Mouse (Mus musculus) heart, postnatal 0 days (tissue): ENCODE measurements around the gene Asb1. TPM values are rescaled to one million over a fixed set of nuclear protein-coding genes. Genes with fewer than 3 reads are reported as not detected.

Experiments used
- ATAC-seq: fragments of 200-750 bp; cut with Nextera tagmentation; 2 replicates; pipeline ENCODE4 v1.8.0; 2017; ENCODE audit warnings: low read depth, moderate number of reproducible peaks, moderate library complexity; ENCODE audit not compliant: insufficient read depth
- DNase-seq: peaks from one replicate; pipeline ENCODE4 v3.0.0-alpha.2; 2016; ENCODE audit warnings: low spot score
- H3K27ac ChIP-seq: fragments of 300-500 bp; sonication (generic); 2 replicates; pipeline ENCODE4 v1.5.1; 2014; ENCODE audit warnings: low read depth, mild to moderate bottlenecking
- H3K27me3 ChIP-seq: fragments of 300-500 bp; sonication (generic); 2 replicates; pipeline ENCODE4 v1.6.1; 2014; ENCODE audit warnings: low read length, mixed read lengths; ENCODE audit not compliant: control insufficient read depth, insufficient read depth
- H3K36me3 ChIP-seq: fragments of 300-500 bp; sonication (generic); replicated peaks from 2 replicates; pipeline ENCODE4 v1.6.1; 2014; ENCODE audit warnings: low read length, mixed read lengths; ENCODE audit not compliant: control insufficient read depth, insufficient read depth
- H3K4me1 ChIP-seq: fragments of 300-500 bp; sonication (generic); 2 replicates; pipeline ENCODE4 v1.6.1; 2014; ENCODE audit warnings: antibody characterized with exemption; ENCODE audit not compliant: control insufficient read depth, insufficient read depth
- H3K4me2 ChIP-seq: fragments of 300-500 bp; sonication (generic); 2 replicates; pipeline ENCODE4 v1.6.1; 2014; ENCODE audit warnings: low read depth, mild to moderate bottlenecking, low read length, moderate library complexity
- H3K4me3 ChIP-seq: fragments of 300-500 bp; sonication (generic); 2 replicates; pipeline ENCODE4 v1.5.1; 2014; ENCODE audit warnings: low read depth, low read length
- H3K9ac ChIP-seq: fragments of 300-500 bp; sonication (generic); replicated peaks from 2 replicates; pipeline ENCODE4 v1.6.1; 2014; ENCODE audit warnings: low read depth, low read length, mixed read lengths
- H3K9me3 ChIP-seq: fragments of 300-500 bp; sonication (generic); replicated peaks from 2 replicates; pipeline ENCODE4 v1.6.1; 2016; ENCODE audit warnings: low read length; ENCODE audit not compliant: control insufficient read depth
- CTCF ChIP-seq: IDR thresholded peaks from 2 replicates; pipeline ENCODE4 v1.5.1; 2016; ENCODE audit warnings: antibody characterized with exemption, control low read depth, low read depth
- EP300 ChIP-seq: IDR thresholded peaks from 2 replicates; pipeline ENCODE4 v1.6.1; 2016; ENCODE audit warnings: antibody characterized with exemption, low read depth
- whole genome bisulfite sequencing: fragments of 180-500 bp; shearing (Covaris S2); extraction: QIAGEN DNeasy Blood & Tissue Kit; methylation state at CpG from one replicate; pipeline ENCODE4 v1.1.7; 2014; 5-methylcytosine and 5-hydroxymethylcytosine counted together
- polyA plus RNA-seq: library from polyadenylated mRNA; unstranded; fragments of >200 nt; fragmentation: Nextera tagmentation; extraction: Ambion mirVana; gene quantifications from 2 replicates; pipeline ENCODE4 v1.2.1, GENCODE M21; 2015
- total RNA-seq: library from RNA; depleted of rRNA; stranded (reverse); fragments of >200 nt; gene quantifications from 2 replicates; pipeline ENCODE4 v1.2.3, GENCODE M21; 2014; ENCODE audit warnings: low replicate concordance

The Asb1 gene
- total and polyA plus RNA-seq, 2 experiments from 2014 or later: 4.6 to 19.0 TPM

GRCm38 (mm10) chr1:91577883-91578517 lies 37.7 kb downstream of the Asb1 start:
- TF ChIP-seq EP300 (no peak), CTCF (no peak)
- Histone ChIP-seq H3K4me1 (peaks cover 6% of the 10 kb centered on the region; the same call in 1 of the 2 replicates), H3K4me2 (no peak overlapping the region), H3K36me3 (no peaks in the 10 kb centered on the region), H3K4me3 (no peak overlapping the region), H3K9ac (no peak overlapping the region), H3K27me3 (no peaks in the 10 kb centered on the region; the same call in 1 of the 2 replicates), H3K27ac (no peak overlapping the region), H3K9me3 (no peaks in the 10 kb centered on the region)
- 48% methylated on average over 7 of the region's 7 CpGs for WGBS
- ATAC-seq (peak; percentile 35; the same call in 1 of the 2 replicates), DNase-seq (no peak)

- DNase-seq (no peak), ATAC-seq (no peak)
- WGBS: 40% methylated on average over 2 of the region's 2 CpGs
- no peak overlapping the region for H3K4me3 ChIP-seq
- no peak overlapping the region for H3K27ac ChIP-seq
- TF ChIP-seq CTCF (no peak), EP300 (no peak)
- H3K4me2 ChIP-seq: no peak overlapping the region
- peaks cover 6% of the 10 kb centered on the region; the same call in 1 of the 2 replicates for H3K4me1 ChIP-seq
- no peaks in the 10 kb centered on the region for H3K9me3 ChIP-seq
- no peaks in the 10 kb centered on the region for H3K27me3 ChIP-seq
- no peak overlapping the region for H3K9ac ChIP-seq
- no peaks in the 10 kb centered on the region for H3K36me3 ChIP-seq
Measured at GRCm38 (mm10) chr1:91580503-91580902, 40.2 kb downstream of the Asb1 start.

DNA sequence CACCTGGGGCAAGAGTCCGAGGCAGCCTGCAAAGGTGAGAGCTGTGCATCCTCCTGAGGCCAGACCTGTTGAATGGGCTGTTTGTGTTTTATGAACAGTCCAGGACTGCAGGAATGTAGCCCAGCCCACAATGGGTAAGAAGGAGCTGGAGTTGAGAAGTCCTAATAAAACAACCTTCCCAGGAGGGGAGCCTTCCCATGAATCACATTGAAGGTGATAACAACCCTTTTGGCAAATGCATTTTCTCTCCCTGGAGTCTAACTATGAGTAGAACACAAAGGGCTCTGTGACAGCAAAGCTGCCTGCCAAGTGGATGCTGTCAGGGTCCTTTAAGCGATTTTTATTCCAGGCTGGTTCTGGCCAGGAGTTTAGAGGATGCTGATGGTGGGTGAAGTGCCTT lies 40.9 kb downstream of the Asb1 start:
- H3K4me3 ChIP-seq: no peak overlapping the region
- no peak overlapping the region for H3K27ac ChIP-seq
- no peak for TF ChIP-seq CTCF
- no peak for TF ChIP-seq EP300
- WGBS: 63% methylated on average over 2 of the region's 2 CpGs
- H3K27me3 ChIP-seq: no peaks in the 10 kb centered on the region
- no peaks in the 10 kb centered on the region for H3K36me3 ChIP-seq
- ATAC-seq (no peak), DNase-seq (no peak)
- H3K4me1 ChIP-seq: peaks cover 6% of the 10 kb centered on the region; the same call in 1 of the 2 replicates
- no peak overlapping the region for H3K9ac ChIP-seq
- H3K9me3 ChIP-seq: no peaks in the 10 kb centered on the region
- no peak overlapping the region for H3K4me2 ChIP-seq

- Histone ChIP-seq H3K27me3 (no peaks in the 10 kb centered on the region), H3K4me3 (no peak overlapping the region), H3K9me3 (no peaks in the 10 kb centered on the region), H3K27ac (no peak overlapping the region), H3K4me2 (no peak overlapping the region), H3K36me3 (no peaks in the 10 kb centered on the region), H3K9ac (no peak overlapping the region), H3K4me1 (no peaks in the 10 kb centered on the region)
- DNase-seq: no peak
- TF ChIP-seq CTCF (no peak), EP300 (no peak)
- 66% methylated on average over 17 of the region's 17 CpGs for WGBS
- no peak for ATAC-seq
Measured at GRCm38 (mm10) chr1:91584969-91585835, 44.9 kb downstream of the Asb1 start.

DNA sequence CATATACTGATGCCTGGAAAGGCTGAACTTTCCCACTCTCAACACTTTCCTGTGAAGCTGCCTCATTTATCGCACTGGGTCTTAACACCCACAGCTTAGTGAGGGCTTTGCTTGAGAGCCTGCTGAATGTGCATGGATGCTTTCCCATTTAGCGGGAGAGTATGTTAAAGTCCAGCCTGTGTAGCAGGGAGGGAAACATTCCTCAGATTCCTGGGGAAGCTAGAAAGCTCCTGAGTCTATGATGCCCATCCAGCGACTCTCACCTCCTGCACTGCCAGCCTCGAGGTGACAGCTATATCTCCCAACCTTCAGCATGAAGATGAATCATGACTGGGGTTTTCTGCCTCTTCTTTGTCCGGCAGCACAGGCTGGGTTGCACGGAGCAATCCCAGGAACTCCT lies 49.4 kb downstream of the Asb1 start:
- no peaks in the 10 kb centered on the region for H3K9me3 ChIP-seq
- 33% methylated on average over 6 of the region's 6 CpGs for WGBS
- no peaks in the 10 kb centered on the region for H3K4me1 ChIP-seq
- ATAC-seq (no peak), DNase-seq (no peak)
- no peak for TF ChIP-seq EP300
- no peak for TF ChIP-seq CTCF
- no peak overlapping the region for H3K27ac ChIP-seq
- H3K27me3 ChIP-seq: no peaks in the 10 kb centered on the region
- H3K36me3 ChIP-seq: no peaks in the 10 kb centered on the region
- no peak overlapping the region for H3K9ac ChIP-seq
- no peak overlapping the region for H3K4me2 ChIP-seq
- H3K4me3 ChIP-seq: no peak overlapping the region
